8 mouse cellular contexts compared by ENCODE assay signal in genomic region chr17:64375327-64375726, GRCm38 (mm10). TPM values are rescaled to one million over a fixed set of nuclear protein-coding genes. Genes with fewer than 3 reads are reported as not detected.
DNase-seq lines count a peak whose midpoint lies in the region; ATAC-seq and TF ChIP-seq lines count a peak whose summit lies in the region.

No protein-coding gene starts in this region.

- intact Hi-C loops in gastrocnemius, adult 2 months (cut with DNase I), result loop anchor here (2.0 to 5.0 kb wide), 4 partner anchors 43 to 423 kb away; partner anchors contain the start of gene Pja2
- intact Hi-C loops in left cerebral cortex, postnatal 25 days (cut with DNase I), result loop anchor here (10.0 kb wide), 1 partner anchor 351 kb away; no protein-coding TSS in a partner anchor

- no peak overlapping the region for H3K4me3 ChIP-seq in testis, adult 2 months (ENCODE audit: control insufficient read depth, low read depth, low read length)
- no peak overlapping the region for H3K4me3 ChIP-seq in gastrocnemius, adult 2 months
- H3K4me3 ChIP-seq in midbrain, embryonic 13.5 days (replicated peaks), result no peak overlapping the region

- DNase-seq in testis, postnatal 14 days (ENCODE audit: low spot score), result no peak
- DNase-seq in cerebellum, postnatal 25 days, result peak; percentile 81 to 88
- peak; percentile 82 for DNase-seq in gastrocnemius, adult 2 months
- DNase-seq in left cerebral cortex, postnatal 25 days (ENCODE audit: low spot score in 2 of 2), result peak; percentile 58 to 72
- peak; percentile 52 for DNase-seq in skeletal muscle tissue, adult 2 months (ENCODE audit: low read depth, low spot score)

- H3K4me1 ChIP-seq in testis, adult 2 months (ENCODE audit: control insufficient read depth, insufficient read depth, low read length), result no peaks in the 10 kb centered on the region
- no peaks in the 10 kb centered on the region for H3K4me1 ChIP-seq in midbrain, embryonic 13.5 days (replicated peaks)

- peak; percentile 92 for ATAC-seq in inflammation-experienced regulatory T-cells, adult 6 months
- peak; percentile 85 for ATAC-seq in midbrain, embryonic 13.5 days

- H3K27me3 ChIP-seq in testis, adult 2 months (ENCODE audit: control insufficient read depth, insufficient read depth, low read length), result no peaks in the 10 kb centered on the region
- no peaks in the 10 kb centered on the region for H3K27me3 ChIP-seq in midbrain, embryonic 13.5 days

- WGBS in midbrain, embryonic 13.5 days, result 60% methylated on average over 4 of the region's 4 CpGs

- TF ChIP-seq POLR2A in testis, adult 2 months (IDR thresholded peaks at IDR 0.05; ENCODE audit: control insufficient read depth, low read depth, low read length), result no peak

- TF ChIP-seq CTCF in testis, adult 2 months (IDR thresholded peaks at IDR 0.05; ENCODE audit: control insufficient read depth, insufficient read depth, insufficient replicate concordance, low read depth, low read length), result peak; percentile 77; the same call in 1 of the 2 replicates
- TF ChIP-seq CTCF in gastrocnemius, adult 2 months (IDR thresholded peaks at IDR 0.05), result peak; percentile 94

- H3K27ac ChIP-seq in testis, adult 2 months (ENCODE audit: control insufficient read depth, insufficient read depth, low read depth, low read length), result no peak overlapping the region
- H3K27ac ChIP-seq in gastrocnemius, adult 2 months, result no peak overlapping the region
- no peak overlapping the region for H3K27ac ChIP-seq in midbrain, embryonic 13.5 days

- no peaks in the 10 kb centered on the region for H3K36me3 ChIP-seq in testis, adult 2 months (ENCODE audit: control insufficient read depth, insufficient read depth, low read length)
- no peaks in the 10 kb centered on the region for H3K36me3 ChIP-seq in midbrain, embryonic 13.5 days

- no peak overlapping the region for H3K4me2 ChIP-seq in midbrain, embryonic 13.5 days (replicated peaks)

- H3K9me3 ChIP-seq in midbrain, embryonic 13.5 days, result no peaks in the 10 kb centered on the region

- no peak overlapping the region for H3K9ac ChIP-seq in midbrain, embryonic 13.5 days (replicated peaks)

RNA-seq across cellular contexts. Expression of gene Pja2, which starts 43.6 kb away (rescaled TPM):
- polyA plus RNA-seq in testis, adult 2 months (2012; rRNA removed), result 13.1 and 16.0 TPM in 2 replicates
- total RNA-seq in gastrocnemius, adult 2 months (2021), result 100 to 1,000 TPM in 1 of 2 experiments, 10 to 100 TPM in 1; 95.4 to 108 TPM
- 10 to 100 TPM; 17.5 to 40.4 (median 34.4) TPM for polyA plus RNA-seq in inflammation-experienced regulatory T-cells, adult 6 months (2017; shearing (Covaris generic))
- total RNA-seq in left cerebral cortex, postnatal 25 days (2021), result 100 to 1,000 TPM; 434 to 438 TPM
- 127 and 141 TPM in 2 replicates for polyA plus RNA-seq in midbrain, embryonic 13.5 days (2015; fragmentation: Nextera tagmentation; extraction: Ambion mirVana)
